Mouse (Mus musculus) CH12.LX (cell line): Measurements from ENCODE around the gene Dpyd. TPM values are rescaled to one million over a fixed set of nuclear protein-coding genes. Genes with fewer than 3 reads are reported as not detected.

Experiments
- DNase-seq: peaks from one replicate; pipeline ENCODE4 v3.0.0-alpha.2; 2013; ENCODE audit errors: extremely low read depth
- H3K27ac ChIP-seq: 2 replicates; pipeline ENCODE4 v1.5.1; 2012; ENCODE audit warnings: low read depth, mild to moderate bottlenecking, control low read depth, moderate library complexity; ENCODE audit not compliant: insufficient read depth
- H3K27me3 ChIP-seq: replicated peaks from 2 replicates; pipeline ENCODE3; 2012; ENCODE audit warnings: inconsistent platforms
- H3K36me3 ChIP-seq, 2 experiments: replicated peaks in 1 of 2; 2 replicates each; pipeline versions ENCODE3 to v1.6.1; 2012; ENCODE audit warnings: inconsistent platforms in 1 of 2, low read length in 1 of 2, mild to moderate bottlenecking in 1 of 2, mixed read lengths in 1 of 2, moderate library complexity in 1 of 2; ENCODE audit not compliant: control insufficient read depth in 1 of 2, insufficient read depth in 1 of 2
- H3K4me1 ChIP-seq, 2 experiments: 2 replicates each; pipeline ENCODE4 v1.6.1; 2012; ENCODE audit warnings: inconsistent platforms in 1 of 2, moderate library complexity in 1 of 2; ENCODE audit not compliant: insufficient read depth in 2 of 2, control insufficient read depth in 1 of 2
- H3K4me2 ChIP-seq: 2 replicates; pipeline ENCODE4 v1.6.1; 2012; ENCODE audit warnings: low read depth, mild to moderate bottlenecking, control low read depth; ENCODE audit not compliant: poor library complexity, insufficient read depth, severe bottlenecking
- H3K4me3 ChIP-seq, 3 experiments: fragments of 150-350 bp in 1 of 3; sonication (generic) in 1 of 3; replicated peaks in 1 of 3; 2 replicates each; pipeline versions ENCODE3 to v1.5.1; 2011 to 2012; ENCODE audit warnings: low read depth in 2 of 3, low read length in 2 of 3, mild to moderate bottlenecking in 2 of 3, moderate library complexity in 2 of 3, control low read depth in 1 of 3, improper control_type of control experiment in 1 of 3, inconsistent platforms in 1 of 3, mixed read lengths in 1 of 3; ENCODE audit not compliant: poor library complexity in 1 of 3
- H3K79me2 ChIP-seq: replicated peaks from 2 replicates; pipeline ENCODE4 v1.6.1; 2012; ENCODE audit warnings: mild to moderate bottlenecking, moderate library complexity; ENCODE audit not compliant: control insufficient read depth, poor library complexity, insufficient read depth, severe bottlenecking; ENCODE audit errors: extremely low read depth
- H3K9ac ChIP-seq: 2 replicates; pipeline ENCODE4 v1.6.1; 2012; ENCODE audit warnings: low read depth, mild to moderate bottlenecking, control low read depth, moderate library complexity; ENCODE audit not compliant: insufficient read depth
- H3K9me3 ChIP-seq: replicated peaks from 2 replicates; pipeline ENCODE3; 2012; ENCODE audit warnings: low read length, inconsistent platforms, mixed read lengths
- BHLHE40 ChIP-seq: IDR thresholded peaks from 2 replicates; pipeline ENCODE4 v1.6.1; 2011; ENCODE audit warnings: mild to moderate bottlenecking, low read depth, low read length, improper control_type of control experiment
- CHD1 ChIP-seq: IDR thresholded peaks from 2 replicates; pipeline ENCODE4 v1.6.1; 2012; ENCODE audit warnings: low read depth, low read length, improper control_type of control experiment, inconsistent platforms
- CHD2 ChIP-seq: IDR thresholded peaks from 2 replicates; pipeline ENCODE4 v1.6.1; 2011; ENCODE audit warnings: low read length, improper control_type of control experiment
- CTCF ChIP-seq, 2 experiments: IDR thresholded peaks in 1 of 2; conservative IDR thresholded peaks in 1 of 2; 2 replicates each; pipeline ENCODE4 v1.5.1; 2011 to 2012; ENCODE audit warnings: low read depth in 2 of 2, low read length in 2 of 2, improper control_type of control experiment in 1 of 2, inconsistent platforms in 1 of 2, mild to moderate bottlenecking in 1 of 2, moderate library complexity in 1 of 2
- E2F4 ChIP-seq: IDR thresholded peaks from 2 replicates; pipeline ENCODE4 v1.6.1; 2011; ENCODE audit warnings: low read depth, low read length, improper control_type of control experiment; ENCODE audit not compliant: insufficient replicate concordance
- ELF1 ChIP-seq: IDR thresholded peaks from 2 replicates; pipeline ENCODE4 v1.6.1; 2014; ENCODE audit warnings: low read depth, mild to moderate bottlenecking, inconsistent platforms, low read length, improper control_type of control experiment
- GABPA ChIP-seq: IDR thresholded peaks from 2 replicates; pipeline ENCODE4 v1.6.1; 2012; ENCODE audit warnings: low read depth, low read length, improper control_type of control experiment, inconsistent platforms; ENCODE audit not compliant: insufficient replicate concordance
- HCFC1 ChIP-seq: IDR thresholded peaks from 2 replicates; pipeline ENCODE4 v1.6.1; 2012; ENCODE audit warnings: low read depth, mild to moderate bottlenecking, inconsistent platforms, low read length, improper control_type of control experiment
- IRF4 ChIP-seq: IDR thresholded peaks from 2 replicates; pipeline ENCODE4 v1.6.1; 2014; ENCODE audit warnings: low read depth, mild to moderate bottlenecking, inconsistent platforms, low read length, improper control_type of control experiment
- JUN ChIP-seq: IDR thresholded peaks from 2 replicates; pipeline ENCODE4 v1.6.1; 2011; ENCODE audit warnings: low read depth, mild to moderate bottlenecking, low read length, improper control_type of control experiment, moderate library complexity; ENCODE audit not compliant: insufficient read depth
- MAFK ChIP-seq: IDR thresholded peaks from 2 replicates; pipeline ENCODE4 v1.6.1; 2011; ENCODE audit warnings: low read length, improper control_type of control experiment; ENCODE audit not compliant: insufficient replicate concordance
- MEF2A ChIP-seq: IDR thresholded peaks from 2 replicates; pipeline ENCODE4 v1.6.1; 2014; ENCODE audit warnings: low read depth, mild to moderate bottlenecking, inconsistent platforms, low read length, improper control_type of control experiment, borderline replicate concordance
- MXI1 ChIP-seq: IDR thresholded peaks from 2 replicates; pipeline ENCODE4 v1.6.1; 2011; ENCODE audit warnings: mild to moderate bottlenecking, low read depth, low read length, improper control_type of control experiment
- NRF1 ChIP-seq: IDR thresholded peaks from 2 replicates; pipeline ENCODE4 v1.6.1; 2014; ENCODE audit warnings: low read depth, mild to moderate bottlenecking, inconsistent platforms, low read length, improper control_type of control experiment, moderate library complexity
- PAX5 ChIP-seq: IDR thresholded peaks from 2 replicates; pipeline ENCODE4 v1.6.1; 2012; ENCODE audit warnings: low read length, inconsistent platforms, mixed read lengths
- POLR2A ChIP-seq: IDR thresholded peaks from 2 replicates; pipeline ENCODE4 v1.6.1; 2011; ENCODE audit warnings: low read depth, mild to moderate bottlenecking, improper control_type of control experiment, low read length
- RAD21 ChIP-seq: IDR thresholded peaks from 2 replicates; pipeline ENCODE4 v1.6.1; 2011; ENCODE audit warnings: low read depth, mild to moderate bottlenecking, low read length, improper control_type of control experiment, moderate library complexity
- RCOR1 ChIP-seq: conservative IDR thresholded peaks from 2 replicates; pipeline ENCODE4 v1.6.1; 2012; ENCODE audit warnings: low read depth, mild to moderate bottlenecking, inconsistent platforms, low read length, improper control_type of control experiment
- SIN3A ChIP-seq: IDR thresholded peaks from 2 replicates; pipeline ENCODE4 v1.6.1; 2012; ENCODE audit warnings: low read length, improper control_type of control experiment, inconsistent platforms
- TBP ChIP-seq: conservative IDR thresholded peaks from 2 replicates; pipeline ENCODE4 v1.6.1; 2011; ENCODE audit warnings: low read depth, low read length, improper control_type of control experiment
- USF1 ChIP-seq: IDR thresholded peaks from 2 replicates; pipeline ENCODE4 v1.6.1; 2014; ENCODE audit warnings: low read depth, mild to moderate bottlenecking, inconsistent platforms, low read length, improper control_type of control experiment
- ZKSCAN1 ChIP-seq: IDR thresholded peaks from 2 replicates; pipeline ENCODE4 v1.6.1; 2012; ENCODE audit warnings: low read depth, inconsistent platforms, low read length, improper control_type of control experiment, borderline replicate concordance
- ZNF384 ChIP-seq: IDR thresholded peaks from 2 replicates; pipeline ENCODE4 v1.6.1; 2012; ENCODE audit warnings: low read depth, low read length, improper control_type of control experiment, inconsistent platforms
- dilution Hi-C: fragments of 300-500 bp; cut with MboI; formaldehyde crosslinking; loops from 2 replicates; pipeline ENCODE4 v1.14.3; 2020; ENCODE audit warnings: low sequenced_read_pairs; ENCODE audit not compliant: extremely low pct_unique_long_range_greater_than_20kb, extremely low pct_ligation_motif_present
- in situ Hi-C: fragments of 300-500 bp; cut with MboI; formaldehyde crosslinking; loops from 3 replicates; pipeline ENCODE4 v1.14.3; 2019; ENCODE audit warnings: low sequenced_read_pairs, low pct_ligation_motif_present, low pct_unique_long_range_greater_than_20kb, mixed read lengths
- polyA plus RNA-seq: library from polyadenylated mRNA; unstranded; fragments of >175 nt; gene quantifications from 2 replicates; pipeline ENCODE4 v1.2.1, GENCODE M21; 2012; ENCODE audit warnings: low read depth; ENCODE audit not compliant: insufficient read length
- total RNA-seq, 2 experiments: library from RNA; depleted of rRNA; stranded (reverse); fragments of 300-350 nt in 1 of 2; fragments of >200 nt in 1 of 2; gene quantifications; 2 replicates each; pipeline ENCODE4 v1.2.3; 2012 to 2014

Gene Dpyd
- total and polyA plus RNA-seq, 3 experiments, result not detected

GRCm38 (mm10) chr3:119220763-119221412 is 659.0 kb downstream of the Dpyd start:
- no peak for DNase-seq
- TF ChIP-seq ZNF384 (no peak), MEF2A (no peak), JUN (no peak), USF1 (no peak), RAD21 (no peak), ELF1 (no peak), POLR2A (no peak), E2F4 (no peak), TBP (no peak), BHLHE40 (no peak), HCFC1 (no peak), IRF4 (no peak), CTCF (conservative IDR thresholded peaks at IDR 0.05 in 1 of 2, IDR thresholded peaks at IDR 0.05 in 1 of 2; ENCODE audit: low read depth in 2 of 2, low read length in 2 of 2) (no peak), MXI1 (no peak), NRF1 (no peak)
- dilution Hi-C loops, result no loop called here
- Histone ChIP-seq H3K36me3 (no peaks in the 10 kb centered on the region), H3K9ac (no peak overlapping the region), H3K9me3 (peaks cover 49% of the 10 kb centered on the region), H3K4me3 (no peak overlapping the region), H3K4me1 (no peaks in the 10 kb centered on the region), H3K27me3 (no peaks in the 10 kb centered on the region), H3K27ac (no peak overlapping the region), H3K79me2 (no peaks in the 10 kb centered on the region), H3K4me2 (no peak overlapping the region)
- in situ Hi-C loops, result no loop called here

GRCm38 (mm10) chr3:119243181-119243580 is 681.3 kb downstream of the Dpyd start:
- H3K27me3 ChIP-seq, result no peaks in the 10 kb centered on the region
- H3K4me3 ChIP-seq, result no peak overlapping the region
- no peaks in the 10 kb centered on the region for H3K36me3 ChIP-seq
- in situ Hi-C loops (no loop called here), dilution Hi-C loops (no loop called here)
- no peak overlapping the region for H3K9ac ChIP-seq
- no peak overlapping the region for H3K27ac ChIP-seq
- no peaks in the 10 kb centered on the region for H3K4me1 ChIP-seq
- H3K79me2 ChIP-seq, result no peaks in the 10 kb centered on the region
- H3K4me2 ChIP-seq, result no peak overlapping the region
- H3K9me3 ChIP-seq, result peaks cover 34% of the 10 kb centered on the region
- TF ChIP-seq HCFC1 (no peak), ZNF384 (no peak), CHD1 (no peak), PAX5 (no peak), MAFK (no peak), CHD2 (no peak), SIN3A (no peak), GABPA (no peak), RCOR1 (no peak), POLR2A (no peak), TBP (no peak), USF1 (no peak), ZKSCAN1 (no peak)
- no peak for DNase-seq
